Comparison of ENCODE assay signal across 8 mouse cellular contexts in the genomic region with DNA sequence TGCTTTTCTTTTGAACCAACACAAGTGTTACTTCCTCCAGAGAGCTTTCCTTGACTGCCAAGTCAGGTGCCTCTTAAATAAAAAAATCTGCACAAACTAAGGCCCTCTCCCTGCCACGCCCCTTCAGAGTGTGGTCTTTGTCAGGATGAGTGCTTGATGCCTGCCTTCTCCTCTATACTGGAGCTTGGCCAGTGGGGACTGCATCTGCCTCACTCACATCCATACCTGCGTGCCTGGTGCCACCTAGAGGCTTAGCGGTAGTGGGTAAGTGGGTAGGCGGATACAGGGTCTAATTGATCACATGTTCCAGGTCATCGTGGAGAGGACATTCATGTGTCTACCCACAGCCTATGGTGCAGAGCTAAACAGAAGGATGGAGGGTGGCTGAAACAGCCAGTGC. TPM values are rescaled to one million over a fixed set of nuclear protein-coding genes. Genes with fewer than 3 reads are reported as not detected.
DNase-seq lines count a peak whose midpoint lies in the region; ATAC-seq and TF ChIP-seq lines count a peak whose summit lies in the region.

No protein-coding gene starts in this region.

- no peak overlapping the region for H3K4me3 ChIP-seq in limb, embryonic 11.5 days (ENCODE audit: low read depth, low read length)
- H3K4me3 ChIP-seq in limb, embryonic 10.5 days, result no peak overlapping the region
- H3K4me3 ChIP-seq in liver, adult 2 months (ENCODE audit: insufficient read depth, low read depth, low read length), result no peak overlapping the region
- no peak overlapping the region for H3K4me3 ChIP-seq in forebrain, embryonic 10.5 days

- no peaks in the 10 kb centered on the region for H3K9me3 ChIP-seq in limb, embryonic 11.5 days (ENCODE audit: control insufficient read depth, low read length)
- no peaks in the 10 kb centered on the region for H3K9me3 ChIP-seq in limb, embryonic 10.5 days (replicated peaks)
- H3K9me3 ChIP-seq in forebrain, embryonic 10.5 days, result no peaks in the 10 kb centered on the region

- H3K4me1 ChIP-seq in limb, embryonic 11.5 days (ENCODE audit: control insufficient read depth, insufficient read depth, low read length), result no peaks in the 10 kb centered on the region
- no peaks in the 10 kb centered on the region for H3K4me1 ChIP-seq in limb, embryonic 10.5 days
- no peaks in the 10 kb centered on the region for H3K4me1 ChIP-seq in liver, adult 2 months (ENCODE audit: control insufficient read depth, insufficient read depth, low read length)
- no peaks in the 10 kb centered on the region for H3K4me1 ChIP-seq in forebrain, embryonic 10.5 days

- ATAC-seq in CD4-positive, CD25-positive, alpha-beta regulatory T cell, adult 4 months, result no peak
- peak; percentile 35; the same call in 1 of the 2 replicates for ATAC-seq in limb, embryonic 11.5 days (ENCODE audit: insufficient number of reproducible peaks, low FRiP score, low TSS enrichment, low read depth)

- no peak overlapping the region for H3K9ac ChIP-seq in limb, embryonic 11.5 days (ENCODE audit: low read length)
- H3K9ac ChIP-seq in liver, adult 2 months (ENCODE audit: low read depth, low read length), result no peak overlapping the region

- no peak for TF ChIP-seq POLR2A in liver, adult 2 months (IDR thresholded peaks at IDR 0.05; ENCODE audit: extremely low read depth, insufficient read depth, low read length)

- no peak overlapping the region for H3K27ac ChIP-seq in limb, embryonic 11.5 days (replicated peaks; ENCODE audit: low read depth, low read length)
- H3K27ac ChIP-seq in limb, embryonic 10.5 days, result no peak overlapping the region
- H3K27ac ChIP-seq in liver, adult 2 months (replicated peaks; ENCODE audit: insufficient read depth, low read depth, low read length), result no peak overlapping the region
- no peak overlapping the region for H3K27ac ChIP-seq in forebrain, embryonic 10.5 days

- no peak overlapping the region for H3K4me2 ChIP-seq in limb, embryonic 11.5 days (ENCODE audit: low read depth, severe bottlenecking)

- H3K27me3 ChIP-seq in limb, embryonic 11.5 days (ENCODE audit: control insufficient read depth, insufficient read depth, low read length), result no peaks in the 10 kb centered on the region
- no peaks in the 10 kb centered on the region for H3K27me3 ChIP-seq in limb, embryonic 10.5 days (ENCODE audit: low read depth, poor library complexity, severe bottlenecking)
- no peaks in the 10 kb centered on the region for H3K27me3 ChIP-seq in liver, adult 2 months (ENCODE audit: control insufficient read depth, insufficient read depth, low read length)
- H3K27me3 ChIP-seq in forebrain, embryonic 10.5 days (ENCODE audit: poor library complexity, severe bottlenecking), result no peaks in the 10 kb centered on the region

- no peaks in the 10 kb centered on the region for H3K36me3 ChIP-seq in limb, embryonic 11.5 days (ENCODE audit: control insufficient read depth, insufficient read depth, low read length)
- no peaks in the 10 kb centered on the region for H3K36me3 ChIP-seq in limb, embryonic 10.5 days
- H3K36me3 ChIP-seq in liver, adult 2 months (ENCODE audit: control insufficient read depth, insufficient read depth, low read length), result no peaks in the 10 kb centered on the region
- H3K36me3 ChIP-seq in forebrain, embryonic 10.5 days (replicated peaks), result no peaks in the 10 kb centered on the region

- WGBS in limb, embryonic 11.5 days, result 59% methylated on average over 5 of the region's 5 CpGs
- 73% methylated on average over 5 of the region's 5 CpGs for WGBS in limb, embryonic 10.5 days
- 58% methylated on average over 5 of the region's 5 CpGs for WGBS in liver, adult 2 months
- 58% methylated on average over 5 of the region's 5 CpGs for WGBS in forebrain, embryonic 10.5 days

- H3K79me2 ChIP-seq in liver, adult 2 months (ENCODE audit: control insufficient read depth, insufficient read depth, low read length), result no peaks in the 10 kb centered on the region

- peak; percentile 61 for TF ChIP-seq CTCF in liver, adult 2 months (IDR thresholded peaks at IDR 0.05; ENCODE audit: low read depth, low read length)

- DNase-seq in CD4-positive, CD25-positive, alpha-beta regulatory T cell, adult 2 months (ENCODE audit: low read depth, low spot score), result peak; percentile 42
- no peak for DNase-seq in limb, embryonic 11.5 days (ENCODE audit: low spot score)
- DNase-seq in limb, embryonic 10.5 days (ENCODE audit: low spot score), result no peak
- peak; percentile 12 for DNase-seq in liver, adult 2 months (ENCODE audit: extremely low read depth, low read depth, low spot score)
- peak; percentile 16 to 23 for DNase-seq in thymus, adult 18-20 months
- DNase-seq in forebrain, embryonic 10.5 days (ENCODE audit: extremely low spot score, low spot score), result no peak
- DNase-seq in ovary, postnatal 10 days (ENCODE audit: low spot score), result no peak

RNA-seq across cellular contexts. Expression of a gene that starts 15.4 kb away (rescaled TPM):
- not detected for polyA plus RNA-seq in CD4-positive, CD25-positive, alpha-beta regulatory T cell, adult 4 months (2017; shearing (Covaris generic))
- not detected in 2 replicates for polyA plus RNA-seq in limb, embryonic 11.5 days (2014; fragmentation: Nextera tagmentation; extraction: Ambion mirVana)
- 0.06 TPM in 1 of 2 replicates, not detected in the other for polyA plus RNA-seq in limb, embryonic 10.5 days (2016; fragmentation: Nextera tagmentation; extraction: Ambion mirVana)
- total RNA-seq in liver, adult 2 months (2014; rRNA removed), result not detected in 2 replicates
- 0.02 TPM in 1 of 2 replicates, not detected in the other for polyA plus RNA-seq in liver, adult 2 months (2012; rRNA removed)
- not detected in 2 replicates for polyA plus RNA-seq in forebrain, embryonic 10.5 days (2016; fragmentation: Nextera tagmentation; extraction: Ambion mirVana)

RNA-seq across cellular contexts. Expression of a gene that starts 54.0 kb away (rescaled TPM):
- polyA plus RNA-seq in CD4-positive, CD25-positive, alpha-beta regulatory T cell, adult 4 months (2017; shearing (Covaris generic)), result 100 to 1,000 TPM; 238 to 257 TPM
- 249 and 266 TPM in 2 replicates for polyA plus RNA-seq in limb, embryonic 11.5 days (2014; fragmentation: Nextera tagmentation; extraction: Ambion mirVana)
- 256 and 264 TPM in 2 replicates for polyA plus RNA-seq in limb, embryonic 10.5 days (2016; fragmentation: Nextera tagmentation; extraction: Ambion mirVana)
- total RNA-seq in liver, adult 2 months (2014; rRNA removed), result 6.6 and 7.9 TPM in 2 replicates
- 2.7 and 3.0 TPM in 2 replicates for polyA plus RNA-seq in liver, adult 2 months (2012; rRNA removed)
- polyA plus RNA-seq in forebrain, embryonic 10.5 days (2016; fragmentation: Nextera tagmentation; extraction: Ambion mirVana), result 312 and 323 TPM in 2 replicates

Comparison
In these comparisons a context has a peak if more than half of its experiments do, and no peak if none do; other contexts are left out.
1. DNase-seq: peak in CD4-positive, CD25-positive, alpha-beta regulatory T cell, adult 2 months (single experiment), liver, adult 2 months (single experiment) and thymus, adult 18-20 months (2 of 2); none in limb, embryonic 11.5 days (single experiment), limb, embryonic 10.5 days (single experiment), forebrain, embryonic 10.5 days (single experiment) and ovary, postnatal 10 days (single experiment).
2. RNA of a gene that starts 54.0 kb away (polyA plus RNA-seq): 312 to 323 TPM in forebrain, embryonic 10.5 days, 249 to 266 TPM in limb, embryonic 11.5 days, 238 to 257 TPM in CD4-positive, CD25-positive, alpha-beta regulatory T cell, adult 4 months and 256 to 264 TPM in limb, embryonic 10.5 days; 2.7 to 3.0 TPM in liver, adult 2 months; every median in the first group is over 10 times any median in the second.